Mouse (Mus musculus): ENCODE data around the gene Ttc28.

Ttc28 gene

GRCm38 (mm10) chr5:111331099-111331435 is 451.5 kb downstream of the Ttc28 start:
- DNase-seq (ENCODE audit: low spot score in 2 of 2): no peak

- no peak for DNase-seq (ENCODE audit: low spot score in 2 of 2)
Observed at GRCm38 (mm10) chr5:111335939-111336691, 456.5 kb downstream of the Ttc28 start.

Data from urinary bladder, adult 18-20 months (tissue).